Comparison of ENCODE assay signal across 21 mouse cellular contexts in genomic region chr16:3893739-3894138, GRCm38 (mm10). TPM values are rescaled to one million over a fixed set of nuclear protein-coding genes. Genes with fewer than 3 reads are reported as not detected.
DNase-seq lines count a peak whose midpoint lies in the region; ATAC-seq and TF ChIP-seq lines count a peak whose summit lies in the region.
"Had no signal": no experiment of that assay in that cellular context is flagged by ENCODE, and none has a peak within 500 bp of the region (broad histone marks: within the 10 kb centered on the region; RNA-seq: fewer than 3 reads in every experiment).

No protein-coding gene starts in this region.

- H3K9ac ChIP-seq in heart, adult 2 months (ENCODE audit: low read depth, low read length), result no peak overlapping the region
- no peak overlapping the region for H3K9ac ChIP-seq in liver, embryonic 16.5 days (ENCODE audit: low read depth, low read length)
- H3K9ac ChIP-seq in liver, embryonic 12.5 days, result no peak overlapping the region
- H3K9ac ChIP-seq in heart, embryonic 14.5 days (ENCODE audit: low read length), result no peak overlapping the region
- H3K9ac ChIP-seq in stomach, embryonic 15.5 days, result no peak overlapping the region
- H3K9ac ChIP-seq: embryonic facial prominence, embryonic 12.5 days; forebrain, embryonic 13.5 days; limb, embryonic 15.5 days had no signal

- H3K27ac ChIP-seq in heart, adult 2 months, result peak overlapping the region; percentile 40; the same call in 1 of the 2 replicates
- peak overlapping the region; percentile 43 for H3K27ac ChIP-seq in liver, embryonic 16.5 days (ENCODE audit: low read length)
- no peak overlapping the region for H3K27ac ChIP-seq in liver, embryonic 12.5 days
- peak overlapping the region; percentile 55 to 82 for H3K27ac ChIP-seq in heart, embryonic 14.5 days (replicated peaks in 1 of 2; ENCODE audit: control insufficient read depth in 1 of 2, insufficient read depth in 1 of 2, low read depth in 2 of 2, low read length in 2 of 2)
- H3K27ac ChIP-seq in stomach, embryonic 15.5 days, result 0 out of 2 replicates have a peak overlapping the region, but pooled peaks have one; percentile 16
- no peak overlapping the region for H3K27ac ChIP-seq in cerebellum, adult 2 months (ENCODE audit: insufficient read depth, low read length)
- H3K27ac ChIP-seq: embryonic facial prominence, embryonic 12.5 days; forebrain, embryonic 13.5 days; limb, embryonic 15.5 days; midbrain, embryonic 10.5 days had no signal

- peaks cover under 1% of the 10 kb centered on the region for H3K79me2 ChIP-seq in heart, adult 2 months (replicated peaks; ENCODE audit: control insufficient read depth, insufficient read depth, low read length)

- H3K4me1 ChIP-seq in heart, adult 2 months (ENCODE audit: control insufficient read depth, insufficient read depth, low read length), result peaks cover 15% of the 10 kb centered on the region
- peaks cover 10% of the 10 kb centered on the region for H3K4me1 ChIP-seq in liver, embryonic 16.5 days (ENCODE audit: control insufficient read depth, low read depth, low read length)
- peaks cover 22% of the 10 kb centered on the region for H3K4me1 ChIP-seq in liver, embryonic 12.5 days
- H3K4me1 ChIP-seq in heart, embryonic 14.5 days (ENCODE audit: control insufficient read depth in 2 of 2, insufficient read depth in 2 of 2, low read length in 2 of 2), result peaks cover 10 to 11% of the 10 kb centered on the region in 2 experiments
- no peaks in the 10 kb centered on the region for H3K4me1 ChIP-seq in stomach, embryonic 15.5 days
- no peaks in the 10 kb centered on the region; the same call in 1 of the 2 replicates for H3K4me1 ChIP-seq in cerebellum, adult 2 months (ENCODE audit: control insufficient read depth, insufficient read depth, low read length)
- H3K4me1 ChIP-seq: embryonic facial prominence, embryonic 12.5 days; forebrain, embryonic 13.5 days; limb, embryonic 15.5 days; midbrain, embryonic 10.5 days had no signal

- no peak for ATAC-seq in liver, embryonic 16.5 days (ENCODE audit: low read depth)
- no peak for ATAC-seq in liver, embryonic 12.5 days
- ATAC-seq in heart, embryonic 14.5 days (ENCODE audit: insufficient number of reproducible peaks, insufficient read depth, low FRiP score, low read depth), result peak; percentile 56
- ATAC-seq in stomach, embryonic 15.5 days (ENCODE audit: insufficient read depth, low FRiP score, low read depth), result no peak
- no peak for ATAC-seq in megakaryocyte progenitor cell, adult 5-6 weeks (replicated peaks; ENCODE audit: poor library complexity)
- ATAC-seq: forebrain, embryonic 13.5 days had no signal

- TF ChIP-seq EP300 in heart, adult 2 months (IDR thresholded peaks at IDR 0.05; ENCODE audit: insufficient read depth, low read depth, low read length), result no peak

- no peak for DNase-seq in heart, adult 2 months
- DNase-seq in heart, postnatal 25 days (ENCODE audit: low spot score), result no peak
- no peak for DNase-seq in cerebellum, adult 2 months
- DNase-seq: adrenal gland, postnatal 36 days; cerebellum, adult 9-10 months; gastrocnemius, postnatal 25 days; kidney, adult 11 months; lung, postnatal 10 days; right cerebral cortex, postnatal 25 days had no signal

- intact Hi-C loops in heart, adult 2 months (cut with DNase I), result no loop called here
- intact Hi-C loops in heart, postnatal 25 days (cut with DNase I), result no loop called here

- no peak overlapping the region for H3K4me3 ChIP-seq in heart, adult 2 months
- no peak overlapping the region for H3K4me3 ChIP-seq in liver, embryonic 16.5 days (ENCODE audit: low read depth, low read length)
- H3K4me3 ChIP-seq in liver, embryonic 12.5 days, result no peak overlapping the region
- no peak overlapping the region for H3K4me3 ChIP-seq in heart, embryonic 14.5 days (ENCODE audit: control insufficient read depth in 1 of 2, insufficient read depth in 1 of 2, low read depth in 1 of 2, low read length in 2 of 2)
- no peak overlapping the region for H3K4me3 ChIP-seq in stomach, embryonic 15.5 days (replicated peaks)
- no peak overlapping the region for H3K4me3 ChIP-seq in cerebellum, adult 2 months (replicated peaks; ENCODE audit: insufficient read depth, low read depth, low read length)
- H3K4me3 ChIP-seq: embryonic facial prominence, embryonic 12.5 days; erythroblast, embryonic 14.5 days; forebrain, embryonic 13.5 days; limb, embryonic 15.5 days; midbrain, embryonic 10.5 days had no signal

- H3K27me3 ChIP-seq in heart, adult 2 months (ENCODE audit: control insufficient read depth, insufficient read depth, low read length), result no peaks in the 10 kb centered on the region
- H3K27me3 ChIP-seq in liver, embryonic 16.5 days (ENCODE audit: control insufficient read depth, insufficient read depth, low read depth, low read length), result no peaks in the 10 kb centered on the region
- H3K27me3 ChIP-seq in liver, embryonic 12.5 days (replicated peaks), result no peaks in the 10 kb centered on the region
- no peaks in the 10 kb centered on the region for H3K27me3 ChIP-seq in heart, embryonic 14.5 days (ENCODE audit: control insufficient read depth, insufficient read depth, low read length)
- H3K27me3 ChIP-seq in stomach, embryonic 15.5 days (replicated peaks), result no peaks in the 10 kb centered on the region
- H3K27me3 ChIP-seq in cerebellum, adult 2 months (ENCODE audit: control insufficient read depth, insufficient read depth, low read length), result no peaks in the 10 kb centered on the region
- H3K27me3 ChIP-seq: CH12.LX; embryonic facial prominence, embryonic 12.5 days; forebrain, embryonic 13.5 days; limb, embryonic 15.5 days had no signal

- H3K9me3 ChIP-seq in liver, embryonic 16.5 days (replicated peaks; ENCODE audit: control insufficient read depth, low read length), result no peaks in the 10 kb centered on the region
- H3K9me3 ChIP-seq in liver, embryonic 12.5 days (replicated peaks), result no peaks in the 10 kb centered on the region
- no peaks in the 10 kb centered on the region for H3K9me3 ChIP-seq in heart, embryonic 14.5 days (ENCODE audit: control insufficient read depth, low read length)
- H3K9me3 ChIP-seq in stomach, embryonic 15.5 days, result no peaks in the 10 kb centered on the region
- H3K9me3 ChIP-seq: embryonic facial prominence, embryonic 12.5 days; forebrain, embryonic 13.5 days; limb, embryonic 15.5 days; midbrain, embryonic 10.5 days had no signal

- TF ChIP-seq POLR2A in heart, adult 2 months (IDR thresholded peaks at IDR 0.05; ENCODE audit: insufficient read depth, low read depth, low read length), result no peak
- no peak for TF ChIP-seq POLR2A in cerebellum, adult 2 months (IDR thresholded peaks at IDR 0.05; ENCODE audit: borderline replicate concordance, insufficient read depth, low read length)

- 5% methylated on average over 3 of the region's 3 CpGs for WGBS in heart, adult 2 months
- 52% methylated on average over 3 of the region's 3 CpGs for WGBS in liver, embryonic 16.5 days (ENCODE audit: insufficient replicate concordance)
- WGBS in liver, embryonic 12.5 days (ENCODE audit: insufficient replicate concordance), result 65% methylated on average over 3 of the region's 3 CpGs
- 25% methylated on average over 3 of the region's 3 CpGs for WGBS in heart, embryonic 14.5 days
- WGBS in stomach, embryonic 15.5 days, result 52% methylated on average over 3 of the region's 3 CpGs
- WGBS in cerebellum, adult 2 months, result 60% methylated on average over 3 of the region's 3 CpGs

- TF ChIP-seq CTCF in heart, adult 2 months (IDR thresholded peaks at IDR 0.05), result no peak
- no peak for TF ChIP-seq CTCF in cerebellum, adult 2 months (IDR thresholded peaks at IDR 0.05; ENCODE audit: borderline replicate concordance, insufficient read depth, low read depth, low read length)

- no peak overlapping the region for H3K4me2 ChIP-seq in liver, embryonic 16.5 days (ENCODE audit: low read depth, low read length)
- no peak overlapping the region for H3K4me2 ChIP-seq in liver, embryonic 12.5 days
- H3K4me2 ChIP-seq in heart, embryonic 14.5 days (ENCODE audit: low read length), result no peak overlapping the region
- H3K4me2 ChIP-seq in stomach, embryonic 15.5 days, result no peak overlapping the region; the same call in 1 of the 2 replicates
- H3K4me2 ChIP-seq: embryonic facial prominence, embryonic 12.5 days; forebrain, embryonic 13.5 days; limb, embryonic 15.5 days had no signal

- peaks cover 8% of the 10 kb centered on the region for H3K36me3 ChIP-seq in heart, adult 2 months (ENCODE audit: control insufficient read depth, insufficient read depth, low read length)
- peaks cover 12% of the 10 kb centered on the region for H3K36me3 ChIP-seq in liver, embryonic 16.5 days (ENCODE audit: control insufficient read depth, insufficient read depth)
- peaks cover 45% of the 10 kb centered on the region for H3K36me3 ChIP-seq in liver, embryonic 12.5 days
- peaks cover 34% of the 10 kb centered on the region for H3K36me3 ChIP-seq in heart, embryonic 14.5 days (ENCODE audit: control insufficient read depth, insufficient read depth, low read length)
- peaks cover 13% of the 10 kb centered on the region for H3K36me3 ChIP-seq in stomach, embryonic 15.5 days

RNA-seq across cellular contexts. Expression of gene Gm20695, which starts 9.3 kb away (rescaled TPM):
- under 1 TPM; 0.27 to 0.42 TPM for total RNA-seq in heart, adult 2 months (2021)
- not detected in 2 replicates for polyA plus RNA-seq in heart, adult 2 months (2012; rRNA removed)
- not detected for total RNA-seq in heart, postnatal 25 days (2021)
- polyA plus RNA-seq in liver, embryonic 16.5 days (2015; fragmentation: Nextera tagmentation; extraction: Ambion mirVana), result 0.71 and 0.98 TPM in 2 replicates
- 0.81 and 1.2 TPM in 2 replicates for polyA plus RNA-seq in liver, embryonic 12.5 days (2016; fragmentation: Nextera tagmentation; extraction: Ambion mirVana)
- 1.7 and 2.0 TPM in 2 replicates for polyA plus RNA-seq in heart, embryonic 14.5 days (2014; fragmentation: Nextera tagmentation; extraction: Ambion mirVana)
- polyA plus RNA-seq in stomach, embryonic 15.5 days (2015; fragmentation: Nextera tagmentation; extraction: Ambion mirVana), result 1.3 and 1.5 TPM in 2 replicates
- total RNA-seq in megakaryocyte progenitor cell, adult 5-6 weeks (2015), result not detected in 2 replicates
- total RNA-seq in megakaryocyte progenitor cell, adult 5-6 weeks (2017), result 0.21 and 1.3 TPM in 2 replicates
- polyA plus RNA-seq in cerebellum, adult 2 months (2012; rRNA removed), result 0.69 and 1.4 TPM in 2 replicates
- total RNA-seq: gastrocnemius, postnatal 25 days; layer of hippocampus, adult 18-20 months had no signal
- polyA plus RNA-seq: erythroblast, embryonic 14.5 days had no signal

RNA-seq across cellular contexts. Expression of gene Zfp597, which starts 9.4 kb away (rescaled TPM):
- 10 to 100 TPM; 10.8 to 12.1 TPM for total RNA-seq in heart, adult 2 months (2021)
- polyA plus RNA-seq in heart, adult 2 months (2012; rRNA removed), result 2.3 and 4.6 TPM in 2 replicates
- total RNA-seq in heart, postnatal 25 days (2021), result 10 to 100 TPM in 1 of 2 experiments, 1 to 10 TPM in 1; 9.6 to 13.5 TPM
- 2.2 and 2.5 TPM in 2 replicates for polyA plus RNA-seq in liver, embryonic 16.5 days (2015; fragmentation: Nextera tagmentation; extraction: Ambion mirVana)
- polyA plus RNA-seq in liver, embryonic 12.5 days (2016; fragmentation: Nextera tagmentation; extraction: Ambion mirVana), result 3.0 and 3.2 TPM in 2 replicates
- polyA plus RNA-seq in heart, embryonic 14.5 days (2014; fragmentation: Nextera tagmentation; extraction: Ambion mirVana), result 6.1 and 7.9 TPM in 2 replicates
- polyA plus RNA-seq in stomach, embryonic 15.5 days (2015; fragmentation: Nextera tagmentation; extraction: Ambion mirVana), result 6.0 and 6.2 TPM in 2 replicates
- total RNA-seq in megakaryocyte progenitor cell, adult 5-6 weeks (2015), result 7.1 and 10.6 TPM in 2 replicates
- total RNA-seq in megakaryocyte progenitor cell, adult 5-6 weeks (2017), result 13.2 and 14.7 TPM in 2 replicates
- polyA plus RNA-seq in cerebellum, adult 2 months (2012; rRNA removed), result 14.1 and 14.3 TPM in 2 replicates

RNA-seq across cellular contexts. Expression of gene 1700037C18Rik, which starts 14.8 kb away (rescaled TPM):
- total RNA-seq in heart, adult 2 months (2021), result 1 to 10 TPM; 2.9 TPM
- polyA plus RNA-seq in heart, adult 2 months (2012; rRNA removed), result 2.9 and 5.2 TPM in 2 replicates
- total RNA-seq in heart, postnatal 25 days (2021), result 1 to 10 TPM; 3.0 to 3.7 TPM
- polyA plus RNA-seq in liver, embryonic 16.5 days (2015; fragmentation: Nextera tagmentation; extraction: Ambion mirVana), result 1.8 and 1.9 TPM in 2 replicates
- polyA plus RNA-seq in liver, embryonic 12.5 days (2016; fragmentation: Nextera tagmentation; extraction: Ambion mirVana), result 3.1 and 3.9 TPM in 2 replicates
- 7.1 and 7.6 TPM in 2 replicates for polyA plus RNA-seq in heart, embryonic 14.5 days (2014; fragmentation: Nextera tagmentation; extraction: Ambion mirVana)
- 5.1 and 6.9 TPM in 2 replicates for polyA plus RNA-seq in stomach, embryonic 15.5 days (2015; fragmentation: Nextera tagmentation; extraction: Ambion mirVana)
- total RNA-seq in megakaryocyte progenitor cell, adult 5-6 weeks (2015), result 2.0 and 2.6 TPM in 2 replicates
- total RNA-seq in megakaryocyte progenitor cell, adult 5-6 weeks (2017), result 1.1 and 1.3 TPM in 2 replicates
- 4.8 and 5.8 TPM in 2 replicates for polyA plus RNA-seq in cerebellum, adult 2 months (2012; rRNA removed)

RNA-seq across cellular contexts. Expression of gene Cluap1, which starts 14.9 kb away (rescaled TPM):
- 10 to 100 TPM in 1 of 2 experiments, 1 to 10 TPM in 1; 9.7 to 10.9 TPM for total RNA-seq in heart, adult 2 months (2021)
- 4.9 and 5.9 TPM in 2 replicates for polyA plus RNA-seq in heart, adult 2 months (2012; rRNA removed)
- 10 to 100 TPM in 1 of 2 experiments, 1 to 10 TPM in 1; 9.1 to 11.8 TPM for total RNA-seq in heart, postnatal 25 days (2021)
- polyA plus RNA-seq in liver, embryonic 16.5 days (2015; fragmentation: Nextera tagmentation; extraction: Ambion mirVana), result 5.7 and 6.5 TPM in 2 replicates
- polyA plus RNA-seq in liver, embryonic 12.5 days (2016; fragmentation: Nextera tagmentation; extraction: Ambion mirVana), result 12.4 and 12.5 TPM in 2 replicates
- polyA plus RNA-seq in heart, embryonic 14.5 days (2014; fragmentation: Nextera tagmentation; extraction: Ambion mirVana), result 13.2 and 17.0 TPM in 2 replicates
- polyA plus RNA-seq in stomach, embryonic 15.5 days (2015; fragmentation: Nextera tagmentation; extraction: Ambion mirVana), result 21.1 and 21.8 TPM in 2 replicates
- 21.0 and 22.1 TPM in 2 replicates for total RNA-seq in megakaryocyte progenitor cell, adult 5-6 weeks (2015)
- 38.2 and 48.4 TPM in 2 replicates for total RNA-seq in megakaryocyte progenitor cell, adult 5-6 weeks (2017)
- 24.6 and 26.5 TPM in 2 replicates for polyA plus RNA-seq in cerebellum, adult 2 months (2012; rRNA removed)

RNA-seq across cellular contexts. Expression of gene Naa60, which starts 21.6 kb away (rescaled TPM):
- 10 to 100 TPM; 48.6 to 49.4 TPM for total RNA-seq in heart, adult 2 months (2021)
- polyA plus RNA-seq in heart, adult 2 months (2012; rRNA removed), result 50.4 and 59.4 TPM in 2 replicates
- total RNA-seq in heart, postnatal 25 days (2021), result 10 to 100 TPM; 47.9 to 53.7 TPM
- polyA plus RNA-seq in liver, embryonic 16.5 days (2015; fragmentation: Nextera tagmentation; extraction: Ambion mirVana), result 22.7 and 24.1 TPM in 2 replicates
- 28.1 and 30.3 TPM in 2 replicates for polyA plus RNA-seq in liver, embryonic 12.5 days (2016; fragmentation: Nextera tagmentation; extraction: Ambion mirVana)
- polyA plus RNA-seq in heart, embryonic 14.5 days (2014; fragmentation: Nextera tagmentation; extraction: Ambion mirVana), result 39.0 and 40.2 TPM in 2 replicates
- polyA plus RNA-seq in stomach, embryonic 15.5 days (2015; fragmentation: Nextera tagmentation; extraction: Ambion mirVana), result 40.3 and 41.0 TPM in 2 replicates
- total RNA-seq in megakaryocyte progenitor cell, adult 5-6 weeks (2015), result 92.6 and 98.1 TPM in 2 replicates
- 26.2 and 38.9 TPM in 2 replicates for total RNA-seq in megakaryocyte progenitor cell, adult 5-6 weeks (2017)
- polyA plus RNA-seq in cerebellum, adult 2 months (2012; rRNA removed), result 115 and 116 TPM in 2 replicates

Comparison
In these comparisons a context has a peak if more than half of its experiments do, and no peak if none do; other contexts are left out.
1. H3K27ac ChIP-seq: peak in heart, adult 2 months (single experiment), liver, embryonic 16.5 days (single experiment), heart, embryonic 14.5 days (2 of 2) and stomach, embryonic 15.5 days (single experiment); none in liver, embryonic 12.5 days (single experiment) and cerebellum, adult 2 months (single experiment).